Mouse (Mus musculus) layer of hippocampus, postnatal 36 days (tissue): ENCODE measurements around the gene Mfsd2a. TPM values are rescaled to one million over a fixed set of nuclear protein-coding genes. Genes with fewer than 3 reads are reported as not detected.
A peak's percentile ranks its signal among the peaks of the same experiment; 100 is the strongest.
"Not testable (repeated sequence)": the region's sequence is repeated elsewhere in the genome, so short reads cannot be mapped to it uniquely, and the experiment has no call there.

Source experiments
- DNase-seq, 2 experiments: peaks; one replicate each; pipeline ENCODE4 v3.0.0; 2022
- total RNA-seq, 2 experiments: library from RNA; stranded (reverse); gene quantifications; 2 replicates each; pipeline ENCODE4 v1.2.3; 2021

Mfsd2a gene
- total RNA-seq, result 10 to 100 TPM; 34.0 to 52.7 TPM

DNA sequence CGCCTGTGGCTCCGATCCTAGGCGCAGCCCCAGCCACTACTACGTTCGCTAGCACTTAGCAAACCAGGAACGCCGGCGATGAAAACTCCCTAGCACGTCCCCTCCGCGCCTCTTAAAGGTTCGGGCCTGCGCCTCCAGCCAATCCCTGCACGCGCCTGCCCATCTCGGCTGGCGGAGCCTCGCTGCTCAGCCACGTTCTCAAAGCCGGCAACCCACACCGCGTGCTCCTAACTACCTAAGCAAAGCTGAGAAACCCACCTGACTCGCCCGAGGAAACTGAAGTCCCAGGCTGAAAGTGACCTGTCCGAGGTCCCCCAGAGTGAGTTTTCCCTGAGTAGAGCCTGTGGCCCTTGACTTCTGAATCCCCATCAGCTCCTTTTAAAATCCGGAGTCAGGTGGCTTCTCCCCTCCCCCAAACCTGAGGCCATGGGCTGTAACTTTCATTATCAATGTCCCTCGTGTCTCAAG, at the start of gene Mfsd2a:
Gene Mfsd2a, minus strand, starts transcription at position 89 of the 468 bp plus-strand sequence.
- peak; percentile 74 to 83 for DNase-seq

DNA sequence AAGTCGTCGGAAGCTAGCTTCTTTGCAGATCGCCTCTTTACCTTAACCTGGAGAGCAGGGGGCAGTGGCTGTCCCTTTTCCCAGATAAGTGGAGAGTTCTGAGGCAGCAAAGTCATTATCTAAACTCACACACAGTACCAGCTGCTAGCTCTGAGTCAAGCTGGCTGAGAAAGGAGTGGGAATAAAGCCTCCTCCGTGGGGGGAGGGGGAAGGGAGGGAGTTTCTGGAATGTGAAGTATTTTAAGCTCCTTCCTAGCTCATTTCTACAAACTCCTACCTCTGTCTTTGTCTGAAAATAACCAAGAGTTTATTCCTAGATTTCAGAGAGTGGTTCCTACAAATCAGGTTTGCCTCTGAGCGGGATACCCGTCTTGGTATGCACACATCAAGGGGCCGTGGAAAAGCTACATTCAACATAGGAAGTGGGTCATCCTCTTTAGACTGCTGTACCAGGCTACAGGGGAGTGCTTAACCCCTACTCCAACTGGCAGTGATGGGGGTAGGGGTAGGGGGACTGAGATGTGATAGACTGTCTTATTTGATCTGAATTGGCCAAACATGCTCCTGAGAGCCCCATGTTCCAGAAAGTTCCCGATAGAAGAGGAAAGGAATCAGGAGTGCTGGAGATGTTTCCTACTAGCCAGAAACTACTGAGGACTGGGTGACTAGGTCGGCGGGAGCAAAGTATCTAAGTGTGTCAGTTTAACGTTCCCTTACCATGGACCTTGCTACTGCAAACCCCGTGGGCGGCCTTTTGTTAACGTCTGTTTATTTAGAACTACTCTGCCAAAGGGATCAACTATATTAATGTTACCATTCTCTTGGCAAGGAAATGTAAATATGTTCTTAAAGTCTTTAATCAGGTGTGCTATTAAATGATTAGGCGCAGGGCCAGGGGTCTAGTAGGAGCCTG, 44.3 kb upstream of the Mfsd2a start:
- no peak for DNase-seq

DNA sequence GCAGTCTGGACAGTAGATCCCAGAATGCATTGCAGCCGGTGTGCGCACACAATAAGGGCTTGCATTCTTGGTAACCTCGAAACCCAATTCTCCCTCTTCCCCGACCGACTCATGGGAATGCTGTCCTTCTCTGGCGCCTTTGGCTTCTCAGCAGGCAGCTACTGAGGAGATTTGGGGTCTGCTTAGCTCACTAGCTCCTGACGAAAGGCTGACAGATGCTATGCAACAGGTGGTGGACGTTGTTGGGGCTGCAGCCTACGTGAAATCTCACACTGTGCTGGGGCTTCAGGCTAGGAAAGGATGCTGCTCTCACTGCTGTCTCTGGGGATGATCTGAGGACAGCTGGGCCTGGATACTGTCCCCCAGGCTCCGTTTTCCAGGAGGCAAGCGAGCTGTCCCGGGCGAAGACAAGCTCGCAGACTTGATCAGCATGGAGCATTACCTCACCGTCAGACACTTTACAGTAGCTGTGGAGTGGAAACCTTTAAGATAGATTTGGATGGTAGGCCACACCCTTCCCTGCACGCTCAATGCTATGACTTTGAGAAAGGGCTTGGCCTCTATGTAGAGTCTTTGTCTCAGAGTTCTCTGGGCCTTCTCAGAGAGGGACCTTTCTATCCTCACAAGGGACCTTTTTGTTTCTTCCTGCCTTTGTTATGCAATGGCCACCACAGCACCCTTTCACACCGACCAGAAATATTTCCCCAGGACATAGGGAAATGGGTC, 39.8 kb upstream of the Mfsd2a start:
- DNase-seq, result no peak

DNA sequence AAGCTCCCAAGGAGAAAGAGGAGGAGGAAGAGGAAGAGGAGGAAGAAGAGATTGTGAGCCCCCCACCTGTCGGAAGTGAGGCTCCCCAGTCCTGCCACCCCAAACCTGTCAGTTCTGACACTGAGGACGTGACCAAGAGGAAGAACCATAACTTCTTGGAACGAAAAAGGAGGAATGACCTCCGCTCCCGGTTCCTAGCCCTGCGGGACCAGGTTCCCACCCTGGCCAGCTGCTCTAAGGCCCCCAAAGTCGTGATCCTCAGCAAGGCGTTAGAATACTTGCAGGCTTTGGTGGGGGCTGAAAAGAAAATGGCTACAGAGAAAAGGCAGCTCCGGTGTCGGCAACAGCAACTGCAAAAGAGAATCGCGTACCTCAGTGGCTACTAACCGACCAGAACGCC, 39.1 kb upstream of the Mfsd2a start:
- DNase-seq, result no peak

DNA sequence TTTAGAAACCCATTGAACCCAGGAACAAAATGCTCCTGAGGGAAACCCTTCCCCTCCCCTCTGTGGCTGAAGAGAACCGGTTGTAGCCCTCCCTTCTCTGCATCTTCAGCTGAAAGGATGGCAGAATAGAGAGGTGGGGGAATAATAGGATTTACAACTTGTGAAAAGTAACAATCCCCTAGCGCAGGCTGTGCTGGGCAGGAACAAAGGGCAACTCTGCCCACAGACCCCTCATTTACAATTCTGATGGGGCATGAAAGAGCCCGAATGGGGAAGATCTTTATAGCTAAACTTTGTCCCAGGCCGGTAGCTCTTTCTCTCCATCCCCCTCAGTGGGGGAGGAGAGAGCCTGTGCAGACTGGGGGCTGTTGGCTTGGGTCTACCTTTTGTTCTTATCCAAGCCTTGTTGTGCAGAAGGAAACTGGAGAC, 38.3 kb upstream of the Mfsd2a start:
- DNase-seq, result no peak

DNA sequence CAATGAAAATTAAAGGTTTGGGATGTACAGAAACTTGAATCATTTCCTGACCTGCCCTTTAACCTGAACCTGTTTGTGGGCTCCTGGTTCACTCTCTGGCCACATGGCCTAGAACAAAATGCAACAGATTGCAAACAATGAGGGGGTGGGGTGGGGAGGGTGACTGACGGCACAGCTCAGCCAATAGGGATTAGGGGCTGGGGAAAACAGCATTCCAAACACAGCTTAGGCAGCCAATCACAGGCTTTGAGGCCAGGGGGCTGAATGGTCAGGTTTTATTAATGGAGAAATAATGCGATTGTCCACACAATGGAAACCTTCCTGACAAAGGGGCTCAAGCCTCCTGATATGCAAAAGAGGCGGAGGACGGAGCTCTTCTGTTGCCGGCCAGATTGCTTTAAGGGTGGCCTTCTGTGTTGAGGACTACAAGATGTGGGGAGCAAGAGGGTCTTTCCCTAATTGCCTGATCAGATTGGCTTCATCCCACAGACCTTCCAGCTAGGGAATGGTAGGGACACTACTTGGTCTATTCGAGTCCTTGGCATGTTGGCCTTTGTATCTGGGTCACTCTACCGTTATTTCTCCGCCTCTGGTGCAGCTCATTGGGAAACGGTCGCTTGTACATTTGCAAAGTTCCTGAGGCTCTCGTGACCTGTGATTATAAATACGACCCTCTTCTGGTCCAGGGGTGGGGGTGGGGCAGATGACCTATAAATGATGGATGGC, 37.7 kb upstream of the Mfsd2a start:
- DNase-seq, result no peak

DNA sequence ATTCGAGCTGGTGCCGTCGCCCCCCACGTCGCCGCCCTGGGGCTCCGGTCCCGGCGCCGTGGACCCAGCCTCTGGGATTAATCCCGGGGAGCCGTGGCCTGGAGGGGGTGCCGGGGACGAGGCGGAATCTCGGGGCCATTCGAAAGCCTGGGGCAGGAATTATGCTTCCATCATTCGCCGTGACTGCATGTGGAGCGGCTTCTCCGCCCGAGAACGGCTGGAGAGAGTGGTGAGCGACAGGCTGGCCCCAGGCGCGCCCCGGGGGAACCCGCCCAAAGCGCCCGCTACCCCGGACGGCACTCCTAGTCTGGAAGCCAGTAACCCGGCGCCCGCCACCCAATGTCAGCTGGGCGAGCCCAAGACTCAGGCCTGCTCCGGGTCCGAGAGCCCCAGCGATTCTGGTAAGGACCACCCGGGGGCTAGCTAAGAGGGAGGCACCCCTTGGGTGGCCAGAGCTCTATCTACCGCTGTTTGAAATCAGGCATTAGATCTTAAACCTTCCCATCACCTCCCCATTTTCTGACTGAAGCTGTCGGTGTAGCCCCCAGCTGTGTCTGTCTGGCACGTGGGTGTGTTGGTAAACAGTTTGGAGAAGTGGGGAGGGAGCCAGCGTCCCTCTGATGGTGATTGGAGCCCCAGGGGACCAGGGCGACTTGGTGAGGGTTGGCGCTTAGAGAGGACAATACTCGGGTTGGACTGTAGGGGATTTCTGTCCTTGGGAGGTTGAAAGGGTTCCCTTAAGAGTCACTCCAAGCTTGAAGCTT, 35.8 kb upstream of the Mfsd2a start:
- no peak for DNase-seq

DNA sequence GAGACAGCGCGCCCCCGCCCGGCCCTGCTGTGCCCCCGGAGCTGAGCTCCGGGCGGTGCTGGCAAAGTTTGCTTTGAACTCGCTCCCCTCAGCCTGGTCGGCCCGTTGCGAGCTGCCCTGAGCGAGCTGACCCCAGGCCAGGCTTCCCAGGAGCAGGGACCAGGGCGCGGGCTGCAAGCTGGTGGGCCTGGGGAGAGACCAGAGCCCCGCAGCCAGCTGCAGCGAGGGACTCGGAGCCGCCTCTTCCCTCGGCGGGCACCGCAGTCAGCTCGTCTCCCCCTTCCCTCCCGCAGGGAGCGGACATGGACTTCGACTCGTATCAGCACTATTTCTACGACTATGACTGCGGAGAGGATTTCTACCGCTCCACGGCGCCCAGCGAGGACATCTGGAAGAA, 35.2 kb upstream of the Mfsd2a start:
- DNase-seq, result peak in 1 of 2 experiments; percentile 61

DNA sequence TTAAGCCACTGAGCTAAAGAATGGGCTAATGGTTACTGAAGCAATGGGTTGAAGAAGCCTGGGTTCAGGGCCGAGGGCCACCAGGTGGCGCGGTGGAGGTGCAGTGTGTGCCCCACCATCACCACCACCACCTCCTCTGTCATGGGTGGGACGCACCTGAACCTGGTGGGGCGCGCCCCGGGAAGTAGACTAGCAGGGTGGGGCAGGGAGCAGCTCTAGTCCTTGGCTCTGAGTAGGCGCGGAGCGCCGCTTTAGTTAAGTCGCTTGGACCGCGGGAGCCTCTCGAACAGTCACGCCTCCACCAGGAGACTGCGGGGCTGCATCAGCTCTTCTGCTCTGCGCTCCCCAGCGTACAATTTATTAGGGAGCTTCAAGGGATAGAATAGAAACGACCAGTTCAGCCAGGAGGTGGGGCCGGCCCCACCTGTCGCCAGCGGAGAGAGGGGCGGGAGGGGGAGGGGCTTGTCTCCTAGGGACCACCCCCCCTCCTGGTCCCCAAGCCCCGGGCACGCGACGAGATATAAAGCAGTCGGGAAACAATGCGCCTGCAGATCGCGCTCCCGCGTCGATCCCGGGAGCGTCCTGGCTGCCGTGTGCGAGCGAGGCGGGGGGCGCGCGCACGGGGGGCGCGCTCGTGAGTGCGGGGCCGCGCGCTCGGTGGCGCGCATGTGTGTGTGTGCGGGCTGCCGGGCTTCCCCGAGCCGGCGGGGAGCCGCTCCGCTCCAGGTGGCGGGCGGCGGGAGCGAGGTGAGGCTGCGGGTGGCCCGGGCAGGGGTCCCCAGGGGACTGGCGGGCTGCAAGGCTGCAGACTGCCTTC, 34.6 kb upstream of the Mfsd2a start, which contains the start of gene Mycl:
Gene Mycl, plus strand, starts transcription at position 249 of the 817 bp plus-strand sequence.
- DNase-seq, result peak; percentile 87

DNA sequence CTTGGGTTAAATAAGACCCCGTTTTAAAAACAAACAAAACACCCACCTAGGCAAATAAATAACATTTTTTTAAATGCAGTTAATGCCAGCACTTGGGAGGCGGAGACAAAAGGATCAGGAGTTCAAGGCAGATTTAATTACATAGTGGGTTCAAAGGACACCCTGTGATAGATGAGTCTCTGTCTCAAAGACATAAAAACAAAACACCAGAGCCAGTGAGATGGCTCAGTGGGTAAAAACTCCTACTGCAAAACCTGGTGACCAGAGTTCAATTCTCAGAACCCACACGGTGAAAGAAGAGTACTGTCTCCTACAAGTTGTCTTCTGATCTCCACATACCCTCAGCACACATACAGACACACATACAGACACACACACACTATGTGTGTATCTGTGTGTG, 31.3 kb upstream of the Mfsd2a start:
- no peak for DNase-seq

DNA sequence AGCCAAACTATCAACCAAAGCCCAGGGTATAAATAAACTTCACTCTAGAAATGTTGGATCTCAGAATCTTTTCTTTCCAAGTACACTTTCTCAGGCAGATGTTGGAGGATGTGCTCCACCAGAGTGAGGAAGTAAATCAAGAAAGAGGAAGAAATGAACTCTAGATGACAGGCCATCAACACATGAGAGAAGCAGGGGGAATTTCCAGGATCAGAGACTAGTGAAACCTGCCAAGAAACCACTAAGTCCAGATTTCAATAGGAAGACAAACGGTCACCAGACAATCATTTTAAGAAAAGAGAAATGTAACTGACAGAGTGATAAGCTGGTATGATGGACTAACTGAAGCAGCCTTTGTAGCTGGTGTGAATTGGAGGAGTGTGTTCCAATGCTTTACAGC, 30.2 kb upstream of the Mfsd2a start:
- DNase-seq, result no peak

DNA sequence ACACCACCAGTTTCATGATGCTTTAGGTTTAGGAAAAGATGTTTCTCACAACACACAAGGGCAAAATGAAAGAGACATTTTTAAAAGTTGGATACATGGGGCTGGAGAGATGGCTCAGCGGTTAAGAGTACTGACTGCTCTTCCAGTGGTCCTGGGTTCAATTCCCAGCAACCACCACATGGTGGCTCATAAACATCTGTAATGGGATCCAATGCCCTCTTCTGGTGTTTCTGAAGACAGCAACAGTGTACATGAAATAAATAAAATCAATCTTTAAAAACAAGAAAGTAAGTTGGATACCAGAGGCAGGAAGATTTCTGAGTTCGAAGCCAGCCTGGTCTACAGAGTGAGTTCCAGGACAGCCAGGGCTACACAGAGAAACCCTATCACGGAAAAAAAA, 27.0 kb upstream of the Mfsd2a start:
- not testable (repeated sequence) for DNase-seq

DNA sequence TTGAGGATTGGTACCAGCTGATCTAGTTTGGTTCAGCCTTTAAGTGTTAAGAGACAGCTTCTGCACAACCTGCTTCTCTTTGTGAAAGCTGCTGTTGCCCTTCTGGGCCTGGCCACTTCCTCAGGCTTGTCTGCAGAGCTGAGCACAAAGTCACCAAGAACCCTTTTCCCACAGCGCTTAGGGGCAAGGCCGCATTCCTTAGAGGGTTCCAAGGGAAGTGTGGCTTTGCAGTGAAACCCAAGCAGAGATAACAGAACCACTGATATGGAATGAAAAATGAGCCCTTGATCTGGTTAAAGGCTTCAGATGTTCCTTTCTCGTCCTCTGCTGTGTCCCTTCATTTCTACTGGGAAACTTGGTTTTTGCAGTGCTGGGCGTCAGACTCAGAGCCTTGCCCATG, 26.4 kb upstream of the Mfsd2a start:
- DNase-seq, result no peak

DNA sequence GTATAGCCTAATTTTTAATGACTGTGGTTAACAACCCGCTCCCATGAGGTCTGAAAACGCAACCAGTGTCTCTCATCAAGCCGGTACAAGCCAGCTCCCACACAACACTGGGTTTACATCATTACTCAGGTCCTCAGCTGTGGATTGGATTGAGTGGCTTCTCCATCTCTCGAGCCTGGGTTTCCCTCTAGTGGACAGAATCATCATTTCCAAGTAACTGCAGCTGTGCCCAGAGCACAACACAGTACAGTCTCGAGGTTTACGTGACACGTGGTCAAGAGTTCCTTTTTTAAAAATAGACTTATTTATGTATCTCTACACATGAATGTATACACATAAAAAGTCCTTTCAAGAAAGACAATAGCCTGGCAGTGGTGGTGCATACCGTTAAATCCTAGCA, 24.1 kb upstream of the Mfsd2a start:
- DNase-seq, result peak; percentile 31

DNA sequence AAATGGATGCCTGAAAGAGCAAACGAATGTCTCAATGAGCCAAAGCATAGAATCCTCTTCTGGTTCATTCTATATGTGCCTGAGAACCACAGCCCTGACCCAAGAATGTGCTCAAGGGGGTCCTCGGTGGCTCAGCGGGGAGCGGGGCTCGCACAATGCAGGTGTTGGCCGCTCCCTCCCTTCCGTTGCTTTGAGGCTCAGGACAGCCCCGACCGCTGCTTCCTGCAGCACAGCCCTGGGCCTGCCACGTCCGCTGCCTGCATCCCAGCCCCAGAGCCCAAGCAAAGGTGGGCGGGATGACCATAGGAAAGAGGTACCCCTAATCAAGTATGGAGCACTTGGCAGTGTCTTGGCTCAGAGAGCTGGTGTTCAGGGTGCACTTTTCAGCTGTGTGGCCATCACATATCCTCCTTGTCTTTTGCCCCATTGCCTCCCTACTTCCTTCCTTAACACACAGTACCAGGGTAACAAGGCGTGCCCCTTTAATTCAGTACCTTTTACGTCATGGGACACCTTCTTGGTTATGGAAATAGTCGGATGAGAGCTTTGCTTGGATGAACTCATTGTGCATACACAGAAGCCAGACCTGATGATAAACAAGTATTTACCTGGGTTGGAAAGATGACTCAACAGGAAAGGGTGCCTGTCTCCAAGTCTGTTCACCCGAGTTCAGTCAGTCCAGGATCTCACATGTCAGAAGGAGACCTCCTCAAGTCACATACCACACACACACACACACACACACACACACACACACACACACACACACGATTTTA, 22.7 kb upstream of the Mfsd2a start:
- no peak for DNase-seq

DNA sequence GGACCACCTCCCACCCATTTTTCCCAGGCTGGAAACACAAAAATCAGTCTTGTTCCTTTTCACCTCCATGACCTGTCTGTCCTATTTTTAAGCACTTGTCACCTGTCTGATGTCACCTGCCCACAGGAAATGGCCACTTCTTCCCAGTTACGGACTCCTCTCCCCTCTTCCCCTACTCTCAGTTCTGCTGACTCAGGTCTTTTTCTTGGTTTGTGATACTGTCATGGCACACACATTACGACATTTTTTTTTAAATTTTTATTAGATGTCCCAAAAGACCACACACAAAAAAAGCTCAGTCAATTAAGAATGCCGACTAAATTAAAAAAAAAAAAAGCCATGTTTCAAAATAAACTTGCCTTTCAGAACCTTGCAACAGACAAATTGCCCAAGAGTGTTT, 21.5 kb upstream of the Mfsd2a start:
- no peak for DNase-seq

DNA sequence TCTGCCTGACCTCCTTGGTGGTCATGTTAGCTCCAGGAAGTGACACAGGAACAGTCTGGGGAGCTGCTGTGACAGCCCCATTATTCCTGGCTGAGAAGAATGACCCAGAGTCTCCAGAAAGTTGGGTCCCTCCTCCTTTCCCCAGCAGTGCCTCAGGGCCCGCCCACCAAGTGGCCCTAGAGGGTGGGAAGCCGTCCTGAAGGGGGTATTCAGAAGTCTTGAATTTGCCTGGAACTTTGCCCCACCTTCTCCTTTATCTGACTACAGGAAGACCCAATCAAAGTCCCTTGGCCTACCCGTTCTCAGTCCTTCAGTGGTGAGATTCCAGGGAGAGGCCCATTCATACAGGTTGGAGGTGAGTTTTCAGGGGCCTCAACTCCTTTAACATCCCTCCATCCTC, 20.9 kb upstream of the Mfsd2a start:
- DNase-seq, result no peak

DNA sequence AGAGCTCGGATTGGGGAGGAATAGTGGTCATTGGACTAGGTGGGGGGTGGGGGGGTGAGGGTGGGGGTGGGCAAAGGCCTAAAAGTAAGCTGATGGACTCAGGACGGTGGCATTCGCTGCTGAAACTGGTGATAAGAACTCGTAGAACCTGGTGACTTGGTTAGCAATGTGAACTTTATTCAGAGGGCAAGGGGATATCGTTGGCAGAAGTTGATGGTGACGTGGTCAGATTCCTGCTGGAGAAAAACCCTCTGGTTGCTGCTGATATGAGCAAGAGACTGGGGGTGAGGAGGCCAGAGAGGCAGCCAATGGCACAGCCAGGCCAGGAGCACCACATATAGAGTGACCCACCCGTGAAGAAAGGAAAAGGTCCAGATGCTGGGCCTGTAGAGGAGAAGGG, 20.2 kb upstream of the Mfsd2a start:
- no peak for DNase-seq

DNA sequence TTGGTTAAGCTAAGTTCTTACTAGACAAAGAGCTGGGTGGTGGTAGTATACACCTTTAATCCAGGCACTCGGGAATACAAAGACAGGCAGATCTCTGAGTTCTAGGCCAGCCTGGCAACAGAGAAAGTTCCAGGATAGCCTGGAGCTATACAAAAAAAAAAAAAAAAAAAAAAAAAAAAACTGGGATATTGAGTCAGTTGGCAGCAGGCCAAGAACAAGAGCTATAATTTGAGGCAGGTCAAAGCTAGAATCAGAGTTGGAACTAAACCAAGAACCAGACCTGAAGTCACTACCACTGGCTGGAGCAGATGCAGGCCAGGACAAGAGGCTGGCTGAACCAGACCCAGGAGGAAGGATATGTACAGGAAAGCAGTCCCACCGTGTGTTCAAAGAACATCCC, 19.7 kb upstream of the Mfsd2a start:
- DNase-seq, result no peak

DNA sequence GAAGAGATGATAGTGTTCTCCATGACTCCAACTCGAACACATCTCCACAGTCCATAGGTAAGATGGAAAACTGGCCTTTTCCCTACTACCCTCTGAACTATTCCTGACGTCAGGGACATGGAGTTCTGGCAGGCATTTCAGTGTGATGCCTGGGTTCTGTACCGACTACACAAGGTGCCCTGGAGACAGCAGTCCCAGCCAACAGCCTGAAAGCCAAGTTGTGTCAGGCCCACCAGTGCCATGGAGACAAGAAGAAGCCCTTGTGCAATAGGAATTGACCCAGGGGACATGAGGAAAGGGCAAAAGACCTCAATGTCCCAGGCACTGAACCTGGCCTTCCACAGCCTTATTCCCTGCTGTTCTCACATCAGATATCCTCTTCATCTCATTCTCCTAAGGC, 18.8 kb upstream of the Mfsd2a start:
- DNase-seq, result no peak
